Mouse (Mus musculus) right cerebral cortex, adult 2 months (tissue): ENCODE data around the gene Sephs2.

Source experiments
- DNase-seq, 2 experiments: peaks; one replicate each; pipeline ENCODE4 v3.0.0; 2021 to 2022; ENCODE audit warnings: low spot score in 2 of 2

Gene Sephs2

DNA sequence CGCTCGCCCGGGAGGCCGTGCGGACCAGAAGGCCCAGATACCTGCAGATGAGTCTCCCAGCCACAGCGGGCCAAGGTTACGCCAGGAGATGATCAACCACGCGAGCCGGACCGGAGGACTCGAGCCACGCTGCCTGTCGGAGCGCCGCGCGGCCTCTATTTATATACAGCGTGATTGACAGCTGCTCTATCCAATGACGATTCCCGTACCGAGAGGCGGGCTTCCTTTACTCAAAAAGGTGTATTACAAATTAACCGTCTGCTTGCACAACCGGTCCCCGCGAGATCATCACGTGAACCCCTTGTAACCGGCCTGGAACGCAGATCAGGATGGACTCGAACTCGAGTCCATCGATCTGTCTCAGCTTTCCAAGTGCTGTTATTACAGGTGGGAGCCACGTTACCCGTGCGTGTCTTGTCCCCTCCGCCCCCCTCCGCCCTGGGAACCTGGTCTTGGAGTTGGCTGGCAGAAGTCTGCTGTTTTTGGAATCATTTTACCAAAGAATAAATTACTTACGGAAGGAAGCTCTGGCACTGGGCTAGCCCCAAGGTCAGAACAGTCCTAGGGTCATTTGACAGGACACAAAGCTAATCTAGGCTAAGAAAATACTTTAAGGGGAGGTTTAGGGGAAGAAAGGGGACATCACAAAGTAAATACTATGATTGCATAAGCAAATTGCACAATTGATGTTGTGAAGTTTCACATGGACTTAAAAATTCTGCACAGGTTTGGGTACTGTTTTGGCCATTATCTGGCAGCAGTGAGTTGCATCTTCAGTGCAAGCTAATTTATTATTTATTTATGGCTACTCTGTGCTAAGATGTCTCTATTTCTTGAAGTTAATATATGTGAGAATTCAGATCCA, at the start of gene Sephs2:
Gene Sephs2, minus strand, starts transcription at position 131 of the 865 bp plus-strand sequence.
- peak; percentile 98 to 99 for DNase-seq

DNA sequence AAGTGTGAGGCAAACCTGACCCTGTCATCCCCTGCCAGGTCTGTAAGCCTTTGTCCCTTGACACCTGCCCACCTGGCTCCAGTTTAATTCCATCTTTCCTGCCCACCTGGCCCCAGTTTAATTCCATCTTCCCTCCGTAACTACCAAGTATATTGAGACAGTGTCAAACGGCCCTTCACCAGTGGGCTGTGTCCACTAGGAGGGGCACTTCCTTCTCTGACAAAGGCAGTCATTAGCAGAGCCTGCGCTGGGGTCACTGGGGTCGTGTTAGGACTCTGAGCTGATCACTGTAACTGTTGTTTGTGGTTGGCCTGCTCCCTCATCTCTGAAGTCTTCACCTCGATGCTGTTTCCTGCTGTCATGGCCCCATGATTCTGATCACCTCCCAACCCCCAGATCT, 48.2 kb upstream of the Sephs2 start:
- no peak for DNase-seq

DNA sequence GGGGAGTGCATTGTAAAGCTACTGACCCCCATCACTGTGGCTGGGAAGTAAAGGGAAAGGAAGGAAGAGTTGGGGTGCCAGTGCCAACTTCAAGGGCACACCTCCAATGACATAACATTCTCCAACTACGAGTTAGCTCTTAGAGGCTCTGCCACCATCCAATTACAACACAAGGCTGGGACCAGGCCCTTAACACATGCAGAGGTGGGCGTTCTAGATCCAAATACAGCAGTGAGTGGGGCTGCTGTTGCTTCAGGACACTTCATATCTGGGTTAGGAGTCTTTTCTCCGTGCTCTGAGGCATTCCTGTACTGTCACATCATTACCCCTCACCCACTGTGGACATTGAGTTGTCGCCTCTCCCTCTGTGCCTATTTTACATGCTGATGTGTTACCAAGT, 47.3 kb upstream of the Sephs2 start:
- DNase-seq: no peak

DNA sequence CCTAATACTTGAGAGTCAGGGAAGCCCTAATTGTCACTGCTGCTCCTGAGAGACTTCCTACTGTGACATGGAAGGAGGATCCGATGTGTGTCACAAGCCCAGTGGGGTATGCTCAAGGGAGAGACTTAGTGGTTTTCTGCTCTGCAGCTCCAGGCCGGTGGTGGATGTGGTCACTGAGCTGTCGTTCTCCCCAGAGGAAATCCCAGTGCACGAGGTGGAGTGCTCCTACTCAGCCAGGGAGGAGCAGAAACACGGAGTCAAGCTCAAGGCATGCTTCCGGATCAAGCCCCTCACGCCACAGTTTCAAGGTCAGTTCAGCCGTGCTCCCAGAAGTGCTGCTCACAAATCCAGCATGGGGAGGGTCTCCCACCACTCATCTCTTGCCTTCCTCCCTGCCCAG, 40.1 kb upstream of the Sephs2 start:
- no peak for DNase-seq

DNA sequence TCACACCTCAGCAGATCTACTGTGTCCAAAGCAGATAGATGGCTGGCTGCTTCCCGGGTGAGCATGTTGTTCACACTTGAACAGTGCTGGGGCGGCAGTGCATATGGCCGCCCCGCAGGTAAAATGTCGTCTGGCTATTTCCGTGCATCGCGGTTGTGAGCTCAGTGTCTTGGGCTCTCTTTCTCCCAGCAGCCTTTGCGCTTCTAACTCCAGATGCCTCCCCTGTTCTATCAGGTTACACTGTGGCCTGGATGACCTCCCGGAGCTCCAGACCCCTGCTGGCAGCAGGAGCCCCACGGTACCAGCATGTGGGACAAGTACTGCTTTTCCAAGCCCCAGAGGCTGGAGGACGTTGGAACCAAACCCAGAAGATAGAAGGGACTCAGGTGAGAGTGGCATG, 36.1 kb upstream of the Sephs2 start:
- DNase-seq: no peak

DNA sequence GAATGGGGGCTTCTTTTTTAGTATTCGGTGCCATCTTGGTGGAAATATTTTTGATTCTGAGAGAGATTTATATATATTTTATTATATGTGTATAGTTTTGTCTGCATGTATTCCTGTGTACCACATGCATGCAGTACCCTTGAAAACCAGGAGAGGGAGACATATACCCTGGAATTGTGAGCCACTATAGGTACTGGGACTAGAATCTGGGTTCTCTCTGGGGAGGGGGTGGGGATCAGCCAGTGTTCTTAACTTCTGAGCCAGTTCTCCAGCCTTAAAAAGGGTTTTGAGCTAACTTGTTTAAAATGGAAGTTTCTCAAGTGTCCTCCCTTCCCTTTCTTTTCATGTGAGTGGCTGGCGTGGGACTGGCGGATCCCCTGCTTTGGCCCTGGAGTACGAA, 35.0 kb upstream of the Sephs2 start:
- DNase-seq: peak; percentile 60 to 70

DNA sequence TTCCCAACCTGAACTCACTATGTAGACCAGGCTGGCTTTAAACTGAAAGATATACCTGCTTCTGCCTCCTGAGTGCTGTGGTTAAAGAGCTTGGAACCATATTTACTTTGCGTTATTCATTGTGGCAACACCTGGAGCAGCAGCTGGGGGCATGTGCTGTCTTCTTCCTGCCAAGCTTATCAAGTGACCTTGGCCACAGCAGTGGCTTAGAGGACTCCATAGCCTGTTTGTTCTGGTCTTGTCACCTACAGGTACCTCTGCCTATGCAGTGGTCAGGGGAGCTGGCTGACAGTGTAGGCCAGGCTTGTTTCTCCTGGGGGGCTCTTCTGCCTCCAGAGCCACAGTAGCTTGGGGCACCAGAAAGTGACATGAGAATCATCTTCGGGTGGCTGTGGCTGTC, 34.6 kb upstream of the Sephs2 start:
- DNase-seq: no peak

DNA sequence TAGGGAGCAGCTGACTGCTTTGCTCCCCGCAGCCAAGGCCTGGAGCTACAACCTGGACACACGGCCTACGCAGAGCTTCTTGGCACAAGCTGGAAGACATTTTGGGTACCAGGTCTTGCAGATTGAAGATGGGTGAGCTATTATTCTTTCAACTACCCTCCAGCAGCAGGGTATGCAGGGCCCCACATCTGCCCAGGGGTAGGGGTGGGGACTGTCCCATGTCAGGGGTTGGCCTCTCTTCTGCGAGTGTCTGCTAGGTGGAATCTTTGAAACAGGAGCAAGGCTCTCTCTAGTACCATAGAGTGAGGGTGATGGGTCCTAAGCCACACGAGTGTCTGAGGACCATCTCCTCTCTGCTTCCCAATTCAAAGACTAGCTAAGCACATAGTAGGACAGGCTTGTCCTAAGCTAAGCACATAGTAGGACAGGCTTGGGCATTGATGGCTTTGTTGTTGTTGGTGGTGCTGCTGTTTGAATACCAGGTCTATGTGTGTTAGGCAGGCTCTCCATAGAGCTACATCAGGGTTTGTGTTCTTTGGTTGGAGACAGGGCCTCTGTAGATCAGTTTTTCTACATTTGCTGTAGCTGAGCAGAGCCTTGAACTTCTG, 23.8 kb upstream of the Sephs2 start:
- DNase-seq: no peak

DNA sequence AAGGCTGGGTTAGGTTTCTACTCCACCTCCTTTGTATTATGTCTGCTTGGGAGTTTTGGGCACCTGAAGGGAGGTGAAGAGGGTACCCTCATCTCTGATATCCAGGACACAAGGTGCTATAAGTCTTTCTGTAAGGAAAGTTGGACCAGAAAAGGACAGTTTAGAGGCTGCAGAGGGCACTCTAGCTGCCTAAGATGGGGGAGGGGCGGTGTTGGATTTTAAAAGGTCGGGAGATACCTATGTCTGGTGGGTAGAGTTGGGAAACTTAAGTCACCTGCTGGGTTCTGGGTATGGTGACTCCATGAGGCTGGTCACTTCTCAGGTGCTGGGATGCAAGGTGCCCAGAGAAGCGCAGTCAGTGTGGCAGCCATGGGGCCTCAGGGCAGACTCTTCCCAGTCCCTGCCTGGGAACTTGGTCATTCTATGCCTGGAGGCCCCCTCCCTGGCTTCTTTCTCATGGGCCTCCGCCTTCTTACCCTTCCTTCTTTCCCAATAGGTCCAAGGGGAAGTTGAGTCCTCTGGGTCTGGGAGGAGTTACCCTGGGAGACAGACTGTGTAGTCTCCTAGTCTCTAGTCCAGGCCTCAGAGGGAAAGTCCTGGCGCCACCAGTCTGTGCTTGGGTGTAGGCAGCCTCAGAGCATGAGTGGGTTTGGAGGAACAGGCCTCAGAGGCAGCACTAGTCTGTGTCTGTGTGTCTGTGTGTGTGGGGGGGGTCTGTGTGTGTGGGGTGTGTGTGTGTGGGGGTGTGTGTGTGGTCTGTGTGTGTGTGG, 23.1 kb upstream of the Sephs2 start:
- no peak for DNase-seq

DNA sequence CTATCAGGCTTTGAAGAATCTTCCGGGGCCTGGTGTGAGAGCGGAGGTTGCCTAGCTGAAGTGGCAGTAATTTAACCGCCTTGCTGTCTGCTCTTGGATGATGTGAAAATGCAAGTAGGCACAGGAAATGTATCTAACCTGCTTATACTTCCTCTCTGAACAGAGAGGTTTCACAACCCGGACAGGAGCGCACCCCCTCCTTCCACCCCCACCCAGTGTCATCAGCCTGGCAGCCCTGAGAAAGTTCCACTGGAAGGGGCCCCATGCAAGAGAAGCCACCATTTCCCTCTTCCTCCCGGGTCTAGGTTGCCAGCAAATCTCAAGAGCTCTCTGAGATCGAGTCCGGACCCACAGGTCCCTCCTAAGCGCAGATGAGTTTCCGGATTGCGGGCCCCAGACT, 22.2 kb upstream of the Sephs2 start, which contains the start of gene Itgal:
Gene Itgal, plus strand, starts transcription at position 163 of the 400 bp plus-strand sequence.
- DNase-seq: no peak

DNA sequence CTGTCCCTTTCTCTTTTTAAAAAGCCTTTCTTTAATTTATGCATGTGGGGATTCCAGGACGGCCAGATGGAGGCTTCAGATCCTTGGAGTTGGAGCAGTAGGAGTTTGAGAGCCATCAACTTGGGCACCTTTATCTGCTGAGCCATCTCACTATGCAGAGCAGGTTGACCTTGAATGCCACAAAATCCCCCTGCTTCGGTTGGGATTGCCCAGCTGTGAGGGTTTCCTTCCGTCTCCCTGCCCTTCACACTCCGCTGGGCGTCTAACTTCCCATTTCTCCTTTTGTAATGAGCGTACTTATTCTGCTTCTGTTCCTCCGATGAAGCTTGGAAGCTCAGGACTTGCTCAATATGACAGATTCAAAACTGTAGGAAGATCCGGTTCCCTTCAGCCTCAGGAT, 16.3 kb upstream of the Sephs2 start:
- no peak for DNase-seq

DNA sequence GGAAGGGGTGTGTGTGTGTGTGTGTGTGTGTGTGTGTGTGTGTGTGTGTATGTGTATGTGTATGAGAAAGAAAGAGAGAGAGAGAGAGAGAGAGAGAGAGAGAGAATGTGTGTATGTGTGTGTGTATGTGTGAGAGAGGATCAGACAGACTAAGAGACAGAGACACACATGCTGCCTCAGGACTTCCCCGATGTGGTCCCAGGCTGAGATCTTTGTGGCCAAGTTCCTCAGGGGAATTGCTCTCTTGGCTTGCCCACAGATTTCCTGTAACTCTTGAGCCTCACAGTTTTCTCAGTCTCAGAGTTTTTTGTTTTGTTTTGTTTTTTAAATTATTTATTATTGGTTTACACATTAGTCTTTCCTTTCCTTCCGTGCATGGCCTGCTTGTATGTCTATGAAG, 15.5 kb upstream of the Sephs2 start:
- DNase-seq: no peak

DNA sequence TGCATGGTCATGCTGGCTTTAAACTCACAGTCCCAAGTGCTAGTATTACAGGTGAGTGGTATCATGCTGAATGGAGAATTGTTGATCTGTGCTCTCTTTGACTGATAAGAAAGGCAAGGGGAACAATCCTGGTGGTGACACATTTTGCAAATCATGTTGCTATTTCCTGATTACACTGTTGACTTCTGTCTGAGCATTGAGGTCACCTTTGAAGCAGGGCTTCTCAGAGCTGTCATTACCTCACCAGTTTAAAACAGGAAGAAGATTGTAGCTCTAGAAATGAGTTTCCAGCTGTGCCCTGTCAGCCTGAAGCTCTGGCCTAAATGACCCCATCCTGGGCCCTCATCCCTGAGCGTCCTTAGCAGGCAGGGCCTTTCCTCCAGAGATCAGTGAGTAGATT, 14.1 kb upstream of the Sephs2 start:
- DNase-seq: no peak

DNA sequence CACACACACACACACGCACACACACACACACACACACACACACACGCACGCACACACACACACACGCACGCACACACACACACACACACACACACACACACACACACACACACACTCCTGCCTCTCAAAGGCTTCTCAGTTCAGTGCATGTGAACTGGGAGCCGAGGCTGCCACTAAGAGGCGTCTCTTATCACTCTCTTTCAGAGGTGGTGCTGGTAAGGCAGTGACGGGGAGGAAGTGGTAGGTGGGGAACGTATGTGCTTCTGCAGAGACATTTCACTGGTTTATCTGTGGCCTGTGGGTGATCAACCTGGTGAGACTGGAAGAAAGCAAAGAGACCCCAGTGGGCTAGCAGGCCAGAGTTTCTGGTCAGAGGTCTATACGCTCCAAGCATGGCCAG, 11.3 kb upstream of the Sephs2 start:
- no peak for DNase-seq

DNA sequence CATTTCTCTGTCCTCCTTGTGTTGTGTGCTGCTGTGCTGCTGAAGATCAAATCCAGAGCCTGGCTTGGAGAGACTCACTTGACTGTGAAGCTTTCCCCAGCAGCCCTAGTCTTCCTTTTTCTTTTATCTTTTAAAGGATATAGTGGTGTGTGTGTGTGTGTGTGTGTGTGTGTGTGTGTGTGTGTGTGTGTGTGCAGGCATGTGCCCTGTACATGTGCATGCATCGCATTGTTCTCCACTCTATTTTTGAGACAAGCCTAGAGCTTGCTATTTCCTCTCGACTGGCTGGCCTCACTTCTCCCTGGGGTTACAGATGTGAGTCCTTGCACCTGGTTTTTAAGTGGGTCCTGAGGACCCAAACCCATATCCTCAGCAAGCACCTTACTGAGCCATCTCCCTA, 8.3 kb upstream of the Sephs2 start:
- DNase-seq: no peak

DNA sequence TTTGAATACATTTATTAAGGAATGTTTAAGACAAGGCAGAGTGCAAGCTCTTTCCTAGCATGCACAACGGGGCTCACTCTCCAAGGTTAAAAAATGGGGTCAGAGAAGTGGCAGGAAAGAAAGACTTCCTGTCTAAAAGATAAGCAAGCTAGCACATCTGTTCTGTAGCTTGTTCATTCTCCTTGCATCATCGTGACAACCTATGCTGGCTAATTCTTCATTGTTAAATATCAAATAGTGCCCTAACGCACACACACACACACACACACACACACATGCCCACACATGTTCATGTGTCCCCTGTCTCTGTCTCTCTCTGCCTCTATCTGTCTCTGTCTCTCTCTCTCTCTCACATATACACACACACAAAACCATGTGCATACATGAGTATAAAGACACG, 7.3 kb upstream of the Sephs2 start:
- no peak for DNase-seq

DNA sequence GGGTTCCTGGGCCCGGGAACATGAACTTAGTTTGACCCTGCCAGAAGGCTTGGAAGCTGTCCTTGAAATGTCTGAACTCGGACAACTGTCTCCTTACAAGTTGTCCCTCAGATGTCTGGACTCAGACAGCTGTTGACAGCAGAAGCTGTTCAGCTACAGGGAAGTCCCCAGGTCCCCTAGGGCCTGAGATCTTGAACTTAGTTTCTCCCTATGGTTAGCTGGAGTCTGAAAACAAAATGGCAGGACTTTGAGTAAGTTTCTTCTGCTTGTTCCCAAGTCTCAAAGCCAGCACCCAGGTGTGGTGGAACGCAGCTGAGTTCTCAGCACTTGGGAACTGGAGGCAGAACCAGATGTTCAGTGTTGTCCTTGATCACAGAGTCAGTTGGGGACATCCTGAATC, 6.2 kb upstream of the Sephs2 start:
- DNase-seq: no peak

DNA sequence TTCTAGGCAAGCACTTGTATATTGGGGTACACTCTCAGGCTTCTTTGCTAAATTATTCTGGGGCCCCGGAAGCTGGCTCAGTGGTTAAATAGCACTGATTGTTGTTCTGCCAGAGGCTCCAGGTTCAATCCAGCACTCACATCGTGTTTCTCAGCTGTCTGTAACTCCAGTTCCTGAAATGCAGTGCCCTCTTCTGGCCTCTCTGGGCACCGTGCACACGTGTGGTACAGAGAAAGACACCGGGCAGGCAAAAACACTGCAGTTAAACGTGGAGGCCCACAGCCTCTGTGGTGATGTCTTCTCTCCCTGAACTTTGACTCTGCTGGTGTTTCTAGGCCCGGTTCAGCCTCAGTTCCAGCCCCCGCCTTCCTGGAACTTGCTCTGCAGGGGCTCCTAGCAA, 4.5 kb upstream of the Sephs2 start:
- DNase-seq: no peak

DNA sequence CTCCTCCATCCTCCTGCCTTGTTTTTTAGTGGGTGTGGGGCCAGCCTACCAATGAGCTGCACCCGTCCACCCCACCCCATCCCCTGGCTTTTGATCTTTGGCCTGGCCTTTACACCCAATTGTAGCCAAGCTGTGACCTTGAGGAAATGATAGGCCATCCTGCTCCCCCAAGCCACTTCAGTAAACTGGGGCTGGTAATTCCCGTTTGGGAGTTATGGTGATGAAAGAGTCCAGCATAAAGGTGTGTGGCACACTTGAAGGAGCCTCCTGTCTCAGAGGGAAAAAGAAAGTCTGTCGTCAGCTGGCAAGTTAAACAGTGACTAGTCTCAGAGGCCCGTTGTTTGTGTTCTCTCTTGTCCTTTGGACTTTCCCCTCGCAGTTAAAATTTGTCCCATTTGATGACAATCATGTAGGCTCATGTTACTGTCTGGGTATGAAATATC, 2.7 kb upstream of the Sephs2 start:
- no peak for DNase-seq

DNA sequence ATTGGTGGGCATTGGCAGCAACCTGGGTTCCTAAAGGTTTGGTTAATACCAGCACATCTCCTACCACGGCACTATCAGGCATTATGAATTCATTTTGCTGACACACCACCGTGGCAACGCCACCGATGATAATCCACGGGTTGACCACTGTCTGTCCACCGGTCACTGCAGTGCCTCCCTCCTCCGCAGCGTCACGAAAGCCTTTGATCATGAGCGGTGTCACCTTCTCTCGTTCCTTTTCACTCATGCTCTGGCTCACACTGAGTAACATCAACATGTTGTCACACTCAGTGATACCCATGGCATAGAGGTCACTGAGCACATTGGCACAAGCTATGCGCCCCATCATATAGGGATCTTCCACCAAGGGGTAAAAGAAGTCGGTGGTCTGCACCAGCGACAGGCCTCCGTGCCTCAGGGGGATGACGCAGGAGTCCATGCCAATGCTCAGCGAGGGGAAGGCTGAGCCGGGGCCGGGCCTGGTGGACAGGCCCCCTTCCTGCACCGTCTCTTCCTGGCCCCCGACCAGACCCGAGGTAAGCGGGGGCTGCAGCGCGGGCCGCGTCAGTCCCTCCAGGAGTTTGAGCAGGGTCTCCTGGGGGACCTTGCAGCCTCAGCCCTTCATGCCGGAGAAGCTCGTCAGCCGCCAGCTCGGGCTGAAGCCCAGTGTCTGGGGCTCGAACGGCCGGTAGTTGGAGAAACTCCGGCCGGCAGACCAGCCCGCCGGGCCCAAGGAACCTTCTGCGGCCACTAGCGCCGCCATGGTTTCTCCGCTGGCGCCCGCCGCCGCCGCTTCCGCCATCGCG, 534 bp downstream of the Sephs2 start:
- no peak for DNase-seq

DNA sequence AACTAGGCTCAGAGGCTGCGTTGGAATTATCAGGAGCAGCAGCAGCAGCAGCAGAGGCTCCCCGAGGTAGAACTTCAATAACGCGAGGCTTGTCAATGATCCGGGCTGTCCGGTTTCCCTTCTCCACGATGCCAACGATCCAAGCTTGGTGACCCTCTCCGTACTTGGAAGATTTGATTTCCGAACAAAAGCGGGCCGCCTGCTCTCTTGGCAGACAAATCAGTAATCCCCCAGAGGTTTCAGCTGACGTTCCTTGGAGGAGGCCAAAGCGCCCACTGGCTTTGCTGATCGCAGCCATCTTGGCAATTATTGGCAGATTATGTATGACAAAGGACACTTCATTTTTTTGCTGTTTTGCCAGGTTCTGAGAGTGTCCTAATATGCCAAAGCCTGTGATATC, 1.3 kb downstream of the Sephs2 start:
- no peak for DNase-seq

DNA sequence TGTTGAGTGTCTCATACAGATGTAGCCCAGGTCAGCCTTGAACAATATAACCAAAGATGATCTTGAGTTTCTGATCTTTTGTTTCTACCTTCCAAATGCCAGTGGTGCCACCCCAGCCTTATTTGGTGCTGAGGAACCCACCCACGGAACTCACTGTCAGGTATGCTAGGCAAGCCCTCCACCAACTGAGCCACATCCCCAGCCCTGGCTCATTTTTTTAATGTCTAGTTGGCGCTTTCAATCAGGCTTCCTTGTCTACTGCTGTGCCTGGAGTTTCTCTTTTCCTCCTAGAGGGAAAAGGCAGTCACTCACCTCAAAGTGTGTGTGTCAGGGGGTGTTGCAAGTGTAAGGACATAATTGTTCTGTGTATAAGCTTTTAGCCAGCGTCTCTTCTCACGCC, 2.8 kb downstream of the Sephs2 start:
- no peak for DNase-seq
